Mouse (Mus musculus) forebrain, embryonic 10.5 days (tissue): ENCODE data around the gene Per1. TPM values are rescaled to one million over a fixed set of nuclear protein-coding genes. Genes with fewer than 3 reads are reported as not detected.

ENCODE experiments used
- DNase-seq: peaks from one replicate; pipeline ENCODE4 v3.0.0-alpha.2; 2017; ENCODE audit warnings: low spot score; ENCODE audit errors: extremely low spot score
- H3K27ac ChIP-seq: fragments of 300-500 bp; sonication (generic); 2 replicates; pipeline ENCODE4 v1.5.1; 2016; ENCODE audit warnings: mild to moderate bottlenecking
- H3K27me3 ChIP-seq: fragments of 300-500 bp; sonication (generic); 2 replicates; pipeline ENCODE4 v1.6.1; 2016; ENCODE audit warnings: mild to moderate bottlenecking; ENCODE audit not compliant: poor library complexity, severe bottlenecking
- H3K36me3 ChIP-seq: fragments of 300-500 bp; sonication (generic); replicated peaks from 2 replicates; pipeline ENCODE4 v1.6.1; 2016; ENCODE audit warnings: mild to moderate bottlenecking, moderate library complexity
- H3K4me1 ChIP-seq: fragments of 300-500 bp; sonication (generic); 2 replicates; pipeline ENCODE4 v1.6.1; 2016
- H3K4me3 ChIP-seq: fragments of 300-500 bp; sonication (generic); 2 replicates; pipeline ENCODE4 v1.5.1; 2016; ENCODE audit warnings: mild to moderate bottlenecking, moderate library complexity
- H3K9me3 ChIP-seq: fragments of 300-500 bp; sonication (generic); 2 replicates; pipeline ENCODE4 v1.6.1; 2016; ENCODE audit warnings: mild to moderate bottlenecking, moderate library complexity
- WGBS: fragments of 180-500 bp; shearing (Covaris S2); methylation state at CpG from one replicate; pipeline ENCODE4 v1.1.7; 2016; 5-methylcytosine and 5-hydroxymethylcytosine counted together
- polyA plus RNA-seq: library from polyadenylated mRNA; unstranded; fragments of >200 nt; fragmentation: Nextera tagmentation; extraction: Ambion mirVana; gene quantifications from 2 replicates; pipeline ENCODE4 v1.2.1, GENCODE M21; 2016

Gene Per1
- polyA plus RNA-seq, 1 experiment from 2014 or later = 7.3 TPM

DNA sequence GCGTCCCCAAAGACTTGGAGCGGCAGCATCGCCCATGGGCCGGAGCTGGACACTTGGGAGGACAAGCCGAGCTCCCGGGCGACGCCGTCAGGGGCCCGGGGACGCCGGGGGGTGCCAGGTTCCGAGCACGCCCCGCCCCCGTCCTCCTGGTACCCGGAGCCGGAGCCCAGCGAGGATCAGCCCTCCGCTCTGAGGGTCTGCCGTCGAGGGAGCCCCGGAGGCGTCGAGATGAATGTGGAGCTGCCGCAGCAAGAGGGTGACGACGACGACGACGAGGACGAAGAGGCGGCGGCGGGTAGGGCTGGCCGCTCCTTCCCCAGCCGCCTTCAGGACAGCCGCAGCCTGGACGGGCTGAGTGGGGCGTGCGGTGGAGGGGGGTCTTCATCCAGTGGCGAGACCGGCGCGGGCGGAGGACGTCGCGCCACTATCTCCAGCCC is 35.0 kb upstream of the Per1 start:
- DNase-seq = no peak
- H3K36me3 ChIP-seq = no peaks in the 10 kb centered on the region

DNA sequence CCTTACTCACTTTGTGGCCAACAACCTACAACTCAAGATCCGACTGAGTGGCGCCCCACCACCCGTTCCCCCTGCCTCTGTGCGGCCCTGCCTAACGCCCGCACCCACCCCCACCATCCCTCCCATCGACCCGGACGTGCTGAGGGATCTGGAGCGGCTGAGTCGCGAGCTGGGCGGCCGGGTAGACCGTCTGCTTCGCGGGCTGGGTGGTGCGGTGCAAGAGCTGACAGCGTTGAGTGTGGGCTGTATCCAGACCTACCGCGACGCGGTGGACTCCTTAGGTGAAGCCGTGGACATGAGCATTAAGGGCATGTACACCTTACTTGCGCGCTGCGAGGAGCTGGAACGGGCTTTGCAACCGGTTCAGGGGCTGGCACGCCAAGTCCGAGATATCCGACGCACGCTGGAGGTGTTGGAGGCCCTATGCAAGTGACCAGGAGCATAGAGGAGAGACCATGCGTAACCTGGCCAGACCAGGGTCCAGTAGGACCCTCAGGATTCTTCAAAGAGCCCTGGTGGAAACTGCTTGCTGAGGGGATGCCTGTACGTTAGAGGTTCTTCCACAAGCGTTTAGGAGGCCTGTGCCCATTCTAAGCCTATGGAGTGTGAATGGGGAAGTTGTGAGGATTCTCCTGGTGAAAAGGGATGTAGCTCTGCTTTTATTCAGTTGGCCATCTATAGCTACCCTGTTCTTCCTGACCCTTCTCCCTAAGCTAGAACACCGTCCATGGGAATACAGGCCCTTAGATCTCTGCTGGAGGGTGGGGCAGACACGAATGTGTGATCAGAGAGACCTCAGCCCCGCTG is 34.4 kb upstream of the Per1 start:
- peak; percentile 55 for DNase-seq
- H3K4me3 ChIP-seq = peak overlapping the region; percentile 88
- 0 out of 2 replicates have a peak, but pooled peaks cover 9% of the 10 kb centered on the region for H3K27me3 ChIP-seq
- peaks cover 51% of the 10 kb centered on the region for H3K4me1 ChIP-seq
- H3K27ac ChIP-seq = peak overlapping the region; percentile 88
- under 1% methylated on average over 40 of the region's 40 CpGs for WGBS
- no peaks in the 10 kb centered on the region for H3K9me3 ChIP-seq
- no peaks in the 10 kb centered on the region for H3K36me3 ChIP-seq

More for the DNA sequence above, 35.0 kb upstream of the Per1 start:
- Histone ChIP-seq H3K27ac (peak overlapping the region; percentile 88), H3K27me3 (0 out of 2 replicates have a peak, but pooled peaks cover 9% of the 10 kb centered on the region), H3K4me3 (peak overlapping the region; percentile 88), H3K4me1 (peaks cover 51% of the 10 kb centered on the region), H3K9me3 (no peaks in the 10 kb centered on the region)
- under 1% methylated on average over 48 of the region's 49 CpGs for WGBS

DNA sequence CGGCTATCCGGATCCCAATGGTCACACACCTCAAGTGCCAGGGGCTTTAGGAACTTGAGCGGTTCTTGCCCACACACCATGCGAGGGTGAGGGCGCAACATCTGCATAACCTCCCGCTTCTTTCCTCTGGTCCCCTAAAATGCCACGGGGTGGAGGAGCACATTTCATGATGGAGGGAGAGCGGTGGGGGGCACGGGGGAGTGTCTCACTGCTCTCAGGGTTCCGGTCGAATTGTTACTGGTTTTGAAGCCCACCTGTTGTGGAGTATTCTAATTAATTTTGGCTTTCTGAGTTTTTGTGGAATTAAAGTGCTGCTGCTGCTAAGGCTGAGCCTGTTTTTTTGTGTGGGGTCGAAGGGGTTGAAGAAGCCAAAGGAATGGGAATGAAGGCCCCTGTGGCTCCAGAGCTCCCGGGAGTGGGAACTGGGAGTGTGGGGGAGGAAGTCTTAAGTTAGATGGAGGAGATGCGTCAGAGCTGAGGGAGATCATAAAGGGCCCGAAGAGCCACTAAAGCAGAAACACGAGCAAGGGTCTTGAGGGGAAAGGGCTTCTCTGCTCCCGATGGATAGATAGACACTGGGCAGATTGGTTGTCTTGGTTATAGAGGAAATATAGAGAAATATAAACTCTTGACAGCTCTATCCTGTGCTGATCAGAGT is 33.6 kb upstream of the Per1 start:
- H3K4me1 ChIP-seq = peaks cover 58% of the 10 kb centered on the region
- H3K4me3 ChIP-seq = peak overlapping the region; percentile 88
- 0 out of 2 replicates have a peak, but pooled peaks cover 9% of the 10 kb centered on the region for H3K27me3 ChIP-seq
- no peaks in the 10 kb centered on the region for H3K36me3 ChIP-seq
- no peaks in the 10 kb centered on the region for H3K9me3 ChIP-seq
- peak overlapping the region; percentile 30; the same call in 1 of the 2 replicates for H3K27ac ChIP-seq
- peak; percentile 47 for DNase-seq
- 9% methylated on average over 17 of the region's 17 CpGs for WGBS

DNA sequence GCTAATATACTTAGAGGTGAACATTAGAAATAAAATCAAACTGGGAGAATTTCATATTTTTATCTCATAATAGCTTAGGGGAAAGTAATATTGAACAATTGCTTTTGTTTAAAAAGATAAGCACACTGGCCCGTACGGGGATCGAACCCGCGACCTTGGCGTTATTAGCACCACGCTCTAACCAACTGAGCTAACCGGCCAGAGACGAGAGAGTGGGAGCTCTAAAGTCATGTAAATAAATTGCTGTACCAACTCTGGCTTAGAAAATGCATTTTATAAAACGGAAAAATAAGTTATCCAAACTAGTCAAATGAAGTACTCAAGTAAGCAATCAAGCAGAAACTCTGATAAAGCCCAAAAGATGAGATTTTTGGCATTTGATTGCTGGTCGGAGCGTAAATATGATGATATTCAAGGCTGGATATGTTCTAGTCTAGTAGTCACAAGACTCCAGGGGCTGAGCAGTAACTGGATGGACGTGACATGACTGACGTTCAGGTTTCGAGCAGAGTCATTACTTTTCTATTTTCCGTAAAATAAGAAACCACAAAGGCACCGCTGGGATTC is 32.7 kb upstream of the Per1 start:
- H3K27me3 ChIP-seq = 0 out of 2 replicates have a peak, but pooled peaks cover 9% of the 10 kb centered on the region
- under 1% methylated on average over 17 of the region's 17 CpGs for whole genome bisulfite sequencing
- H3K36me3 ChIP-seq = no peaks in the 10 kb centered on the region
- H3K4me1 ChIP-seq = peaks cover 67% of the 10 kb centered on the region
- H3K4me3 ChIP-seq = peak overlapping the region; percentile 88
- peak; percentile 71 for DNase-seq
- peak overlapping the region; percentile 67 for H3K27ac ChIP-seq
- H3K9me3 ChIP-seq = no peaks in the 10 kb centered on the region

DNA sequence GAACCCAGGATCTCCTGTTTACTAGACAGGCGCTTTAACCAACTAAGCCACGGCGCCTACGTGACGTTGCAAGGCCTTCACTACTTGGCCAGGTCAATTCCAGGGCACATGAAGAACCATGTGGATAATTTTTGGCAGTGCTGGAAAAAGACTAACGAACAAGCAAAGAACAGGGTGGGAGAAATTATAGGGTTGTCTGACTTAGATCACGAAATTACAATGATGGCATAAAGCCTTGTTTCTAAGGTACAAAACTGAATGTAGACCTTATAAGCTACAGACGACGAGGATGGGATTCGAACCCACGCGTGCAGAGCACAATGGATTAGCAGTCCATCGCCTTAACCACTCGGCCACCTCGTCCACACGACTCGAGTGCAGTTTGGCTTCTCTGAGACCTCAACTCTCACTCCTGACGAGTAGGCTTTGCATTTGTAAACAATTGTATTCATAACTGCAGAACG is 32.2 kb upstream of the Per1 start:
- Histone ChIP-seq H3K36me3 (no peaks in the 10 kb centered on the region), H3K9me3 (no peaks in the 10 kb centered on the region), H3K4me1 (peaks cover 68% of the 10 kb centered on the region), H3K4me3 (peak overlapping the region; percentile 88), H3K27me3 (0 out of 2 replicates have a peak, but pooled peaks cover 9% of the 10 kb centered on the region), H3K27ac (peak overlapping the region; percentile 89)
- under 1% methylated on average over 19 of the region's 19 CpGs for WGBS
- peak; percentile 95 for DNase-seq

DNA sequence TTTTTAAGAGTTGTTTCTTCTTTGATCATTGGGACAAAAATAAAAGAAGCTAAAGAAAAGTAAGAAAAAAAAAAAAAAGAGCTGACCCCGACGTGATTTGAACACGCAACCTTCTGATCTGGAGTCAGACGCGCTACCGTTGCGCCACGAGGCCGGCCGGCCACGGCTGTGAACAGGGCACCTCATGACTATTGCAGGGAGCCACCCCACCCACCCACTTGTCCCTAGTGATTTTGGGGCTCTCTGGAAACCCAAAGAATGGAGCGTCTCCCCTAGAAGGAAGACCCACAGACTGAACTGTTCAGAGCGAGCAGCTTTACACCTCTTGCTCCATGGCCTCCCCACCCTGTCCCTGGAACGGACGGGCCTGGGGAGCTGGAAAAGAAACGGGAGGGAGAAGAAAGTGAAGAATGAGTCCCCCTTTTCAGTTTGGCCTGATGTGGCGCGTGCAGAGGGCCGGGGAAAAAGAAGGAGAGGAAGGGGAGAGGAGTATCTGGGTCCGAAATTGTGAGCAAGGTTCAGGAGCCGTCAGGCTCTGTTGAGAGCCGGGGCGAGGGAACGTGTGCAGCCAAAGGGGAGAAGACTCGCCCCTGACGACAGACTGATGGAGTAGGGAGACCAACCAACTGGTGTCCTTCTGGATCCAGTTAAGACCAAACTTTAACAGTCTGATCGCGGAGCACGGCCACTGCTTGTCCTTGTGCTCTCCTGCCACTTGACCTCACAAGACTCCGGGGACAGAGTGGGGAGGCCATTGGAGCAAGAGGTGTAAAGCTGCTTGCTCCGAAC is 31.4 kb upstream of the Per1 start:
- H3K27me3 ChIP-seq = 0 out of 2 replicates have a peak, but pooled peaks cover 9% of the 10 kb centered on the region
- H3K4me1 ChIP-seq = peaks cover 61% of the 10 kb centered on the region
- H3K36me3 ChIP-seq = no peaks in the 10 kb centered on the region
- under 1% methylated on average over 31 of the region's 31 CpGs for WGBS
- H3K27ac ChIP-seq = peak overlapping the region; percentile 89
- DNase-seq = peak; percentile 95
- H3K4me3 ChIP-seq = peak overlapping the region; percentile 88
- H3K9me3 ChIP-seq = no peaks in the 10 kb centered on the region

DNA sequence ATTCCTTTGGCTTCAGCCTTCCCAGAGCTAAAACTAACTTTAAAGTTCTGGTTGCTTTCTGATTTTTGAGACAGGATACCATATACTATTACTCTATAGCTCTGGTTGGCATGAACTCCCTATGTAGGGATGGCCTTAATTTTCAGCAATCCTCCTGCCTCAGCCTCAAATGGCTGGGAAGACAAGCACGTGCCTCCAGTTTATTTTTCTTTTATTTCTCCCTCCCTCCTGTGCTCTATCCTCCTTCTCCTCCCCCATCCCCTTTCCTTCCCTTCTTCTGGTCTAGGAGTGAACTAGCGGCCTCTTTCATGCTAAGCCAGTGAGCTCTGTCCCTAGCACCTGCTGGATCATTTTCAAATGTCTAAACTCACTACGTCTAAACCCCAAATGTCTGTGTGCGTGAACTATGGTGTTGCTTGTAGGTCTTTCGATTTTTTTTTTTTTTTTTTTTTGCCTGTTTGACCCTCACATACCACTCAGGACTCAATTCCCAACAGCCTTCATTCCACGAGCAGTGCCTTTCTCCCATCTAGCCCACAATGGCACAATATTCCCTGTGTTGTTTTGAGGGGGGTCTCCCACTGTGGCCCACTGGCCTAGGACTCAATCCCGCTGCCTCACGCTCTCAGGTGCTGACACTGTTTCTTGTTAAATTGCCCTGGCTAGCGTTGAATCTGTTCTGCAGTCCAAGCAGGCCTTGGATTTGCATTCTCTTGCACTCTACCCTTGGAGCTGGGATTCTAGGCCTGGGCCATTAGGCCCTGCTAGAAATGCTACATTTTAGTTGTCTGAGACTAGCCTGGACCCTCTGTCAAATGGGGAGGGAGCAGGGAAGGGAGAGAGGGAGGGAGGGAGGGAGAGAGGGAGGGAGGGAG is 30.5 kb upstream of the Per1 start:
- DNase-seq = no peak
- no peaks in the 10 kb centered on the region for H3K9me3 ChIP-seq
- 40% methylated on average over 9 of the region's 9 CpGs for WGBS
- no peaks in the 10 kb centered on the region for H3K36me3 ChIP-seq
- peaks cover 56% of the 10 kb centered on the region for H3K4me1 ChIP-seq
- 0 out of 2 replicates have a peak, but pooled peaks cover 9% of the 10 kb centered on the region for H3K27me3 ChIP-seq
- H3K27ac ChIP-seq = peak overlapping the region; percentile 89
- H3K4me3 ChIP-seq = peak overlapping the region; percentile 88

DNA sequence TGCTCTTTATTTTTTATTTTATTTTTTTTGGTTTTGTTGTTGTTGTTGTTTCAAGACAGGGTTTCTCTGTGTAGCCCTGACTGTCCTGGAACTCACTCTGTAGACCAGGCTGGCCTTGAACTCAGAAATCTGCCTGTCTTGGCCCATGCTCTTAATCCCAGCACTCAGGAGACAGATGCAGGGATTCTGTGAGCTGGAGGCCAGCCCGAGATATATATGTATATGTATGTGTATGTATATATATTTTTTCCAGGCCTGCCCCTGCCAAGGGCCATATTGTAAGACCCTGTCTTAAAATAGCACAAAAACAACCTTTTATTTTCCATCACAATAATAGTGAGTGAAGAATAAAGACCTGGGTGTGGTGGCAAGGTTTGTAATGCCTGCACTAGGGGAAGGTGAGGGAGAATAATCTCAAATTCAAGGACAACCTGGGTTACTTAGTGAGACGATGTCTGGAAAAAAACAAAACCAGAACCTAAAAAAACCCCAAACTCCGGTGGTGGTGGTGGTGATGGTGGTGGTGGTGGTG is 29.6 kb upstream of the Per1 start:
- H3K9me3 ChIP-seq = no peaks in the 10 kb centered on the region
- 57% methylated on average over 3 of the region's 3 CpGs for WGBS
- no peaks in the 10 kb centered on the region for H3K36me3 ChIP-seq
- H3K4me3 ChIP-seq = peak overlapping the region; percentile 60; the same call in 1 of the 2 replicates
- no peak overlapping the region for H3K27ac ChIP-seq
- H3K27me3 ChIP-seq = 0 out of 2 replicates have a peak, but pooled peaks cover 9% of the 10 kb centered on the region
- DNase-seq = no peak
- H3K4me1 ChIP-seq = peaks cover 56% of the 10 kb centered on the region

DNA sequence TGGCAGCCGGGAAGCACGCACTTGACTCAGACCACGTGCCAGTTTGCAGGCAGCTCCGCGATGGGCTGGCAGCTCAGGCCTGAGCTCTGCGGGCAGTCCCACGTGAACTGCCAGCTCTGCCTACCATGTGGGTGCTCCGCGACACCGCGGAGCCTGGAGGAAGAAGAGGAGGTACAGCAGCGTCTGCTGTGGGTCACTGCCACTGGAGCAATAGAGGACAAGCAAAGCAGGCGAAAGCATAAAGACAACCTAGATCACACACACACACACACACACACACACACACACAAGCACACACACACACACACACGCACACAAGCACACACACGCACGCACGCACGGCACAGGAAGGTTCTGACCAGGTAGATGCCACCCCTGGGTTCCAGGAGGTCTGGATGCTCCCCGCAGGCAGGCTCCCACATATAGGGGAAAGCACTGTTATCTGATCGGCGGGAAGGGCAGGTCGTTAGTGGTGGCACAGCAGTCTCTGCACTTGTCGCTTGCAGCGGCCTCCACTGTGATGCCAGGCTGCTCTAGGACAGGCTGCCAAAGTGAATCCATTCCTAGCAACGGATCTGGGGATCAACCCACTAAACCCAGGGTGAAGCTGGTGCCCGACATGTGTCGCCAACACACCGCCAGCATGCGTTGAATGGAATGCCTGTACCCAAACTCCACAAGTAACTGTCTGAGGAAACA is 28.7 kb upstream of the Per1 start:
- Histone ChIP-seq H3K4me1 (peaks cover 54% of the 10 kb centered on the region), H3K9me3 (no peaks in the 10 kb centered on the region), H3K36me3 (no peaks in the 10 kb centered on the region), H3K4me3 (peak overlapping the region; percentile 60), H3K27ac (peak overlapping the region; percentile 78), H3K27me3 (0 out of 2 replicates have a peak, but pooled peaks cover 4% of the 10 kb centered on the region)
- 2% methylated on average over 26 of the region's 29 CpGs for whole genome bisulfite sequencing
- no peak for DNase-seq

DNA sequence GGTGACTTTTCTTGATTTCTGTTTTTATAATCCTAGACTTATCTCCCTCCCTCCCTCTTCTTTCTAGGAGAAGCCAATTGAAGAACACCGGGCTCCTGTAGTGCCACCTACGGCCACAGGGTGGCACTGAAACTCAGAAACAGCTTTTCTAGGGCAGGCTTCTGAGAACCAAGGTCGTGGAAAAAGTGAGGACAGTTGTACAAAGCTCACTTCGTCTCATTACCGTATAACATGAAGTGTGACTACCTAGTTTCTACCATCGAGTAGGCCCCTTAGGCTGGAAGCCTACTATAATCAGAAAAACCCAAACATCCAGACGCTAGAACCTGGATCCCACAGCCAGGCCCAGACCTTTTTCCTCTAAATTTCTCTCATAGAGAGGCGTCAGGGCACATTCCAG is 28.1 kb upstream of the Per1 start:
- Histone ChIP-seq H3K9me3 (no peaks in the 10 kb centered on the region), H3K36me3 (no peaks in the 10 kb centered on the region), H3K27me3 (no peaks in the 10 kb centered on the region), H3K27ac (peak overlapping the region; percentile 78), H3K4me1 (peaks cover 54% of the 10 kb centered on the region), H3K4me3 (peak overlapping the region; percentile 60)
- WGBS = 10% methylated on average over 8 of the region's 8 CpGs
- DNase-seq = peak; percentile 86

DNA sequence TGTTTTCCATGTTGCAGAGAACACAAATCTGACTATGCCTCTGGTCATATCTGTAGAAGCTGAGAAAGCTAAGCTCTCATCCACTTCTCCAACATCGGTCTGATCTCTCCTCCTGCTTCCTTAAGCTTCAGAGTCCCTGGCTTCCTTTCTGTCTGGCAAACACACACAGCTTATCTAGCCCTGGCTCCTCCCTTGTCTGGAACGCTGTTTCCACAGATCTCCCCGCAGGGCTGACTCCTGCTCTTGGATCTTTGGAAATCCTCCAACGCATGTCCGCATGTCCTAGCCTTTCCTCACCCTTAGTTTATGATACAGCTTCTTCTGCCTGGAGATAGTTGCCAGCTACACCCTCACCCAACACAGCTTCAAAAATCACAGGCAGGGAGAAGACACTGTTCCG is 27.4 kb upstream of the Per1 start:
- Histone ChIP-seq H3K9me3 (no peaks in the 10 kb centered on the region), H3K27ac (no peak overlapping the region), H3K27me3 (no peaks in the 10 kb centered on the region), H3K4me3 (peak overlapping the region; percentile 60; the same call in 1 of the 2 replicates), H3K4me1 (peaks cover 59% of the 10 kb centered on the region), H3K36me3 (no peaks in the 10 kb centered on the region)
- WGBS = 56% methylated on average over 6 of the region's 6 CpGs
- no peak for DNase-seq
